Mouse (Mus musculus) C2C12 (cell line): ENCODE data around the gene Prom2. TPM values are rescaled to one million over a fixed set of nuclear protein-coding genes. Genes with fewer than 3 reads are reported as not detected.

Source experiments
- H3K27me3 ChIP-seq: one replicate; pipeline ENCODE4 v1.6.1; 2011; ENCODE audit not compliant: control insufficient read depth, insufficient read depth, insufficient read length
- H3K36me3 ChIP-seq: one replicate; pipeline ENCODE4 v1.6.1; 2011; ENCODE audit not compliant: control insufficient read depth, insufficient read depth
- H3K4me3 ChIP-seq: one replicate; pipeline ENCODE4 v1.5.1; 2011; ENCODE audit warnings: mild to moderate bottlenecking, control low read depth; ENCODE audit not compliant: poor library complexity, insufficient read depth, severe bottlenecking
- H3K79me2 ChIP-seq: one replicate; pipeline ENCODE4 v1.6.1; 2011; ENCODE audit not compliant: control insufficient read depth, insufficient read depth
- H3K79me3 ChIP-seq: one replicate; pipeline ENCODE4 v1.6.1; 2011; ENCODE audit warnings: low read depth, control low read depth
- H3ac ChIP-seq: one replicate; pipeline ENCODE3; 2011; ENCODE audit warnings: low read depth; ENCODE audit not compliant: control insufficient read depth, insufficient read length
- CEBPB ChIP-seq: IDR thresholded peaks from one replicate; pipeline ENCODE4 v1.6.1; 2011; ENCODE audit warnings: low read depth, mild to moderate bottlenecking, control low read depth, moderate library complexity
- CTCF ChIP-seq: IDR thresholded peaks from one replicate; pipeline ENCODE4 v1.5.1; 2011; ENCODE audit not compliant: control insufficient read depth, insufficient read depth, insufficient read length
- FOSL1 ChIP-seq: IDR thresholded peaks from one replicate; pipeline ENCODE4 v1.8.0; 2011; ENCODE audit warnings: mild to moderate bottlenecking, low read length; ENCODE audit not compliant: poor library complexity, insufficient read depth, severe bottlenecking
- MAX ChIP-seq: IDR thresholded peaks from one replicate; pipeline ENCODE4 v1.6.1; 2011; ENCODE audit warnings: mild to moderate bottlenecking, control low read depth
- MYOD1 ChIP-seq: IDR thresholded peaks from one replicate; pipeline ENCODE4 v1.6.1; 2011; ENCODE audit warnings: low read depth; ENCODE audit not compliant: control insufficient read depth, insufficient read length
- MYOG ChIP-seq: IDR thresholded peaks from one replicate; pipeline ENCODE4 v1.6.1; 2011; ENCODE audit not compliant: control insufficient read depth, insufficient read length; ENCODE audit errors: extremely low read depth
- USF1 ChIP-seq: IDR thresholded peaks from one replicate; pipeline ENCODE4 v1.6.1; 2011; ENCODE audit warnings: low read depth, mild to moderate bottlenecking, control low read depth, moderate library complexity
- polyA plus RNA-seq: library from polyadenylated mRNA; unstranded; fragments of >200 nt; fragmentation: generic; extraction: Trizol; gene quantifications from one replicate; pipeline ENCODE4 v1.2.1, GENCODE M21; 2012; ENCODE audit warnings: missing spikeins

Prom2 gene
- polyA plus RNA-seq, 1 experiment, result not detected

GRCm38 (mm10) chr2:127584436-127584858 is 43.2 kb upstream of the Prom2 start:
- H3ac ChIP-seq, result peak overlapping the region; percentile 96
- H3K4me3 ChIP-seq, result peak overlapping the region; percentile 47
- no peaks in the 10 kb centered on the region for H3K27me3 ChIP-seq
- H3K79me2 ChIP-seq, result peaks cover 28% of the 10 kb centered on the region
- TF ChIP-seq MAX (peak; percentile 79), CTCF (no peak)
- peaks cover 18% of the 10 kb centered on the region for H3K79me3 ChIP-seq
- H3K36me3 ChIP-seq, result no peaks in the 10 kb centered on the region

GRCm38 (mm10) chr2:127573322-127573721 is 32.1 kb upstream of the Prom2 start:
- H3K79me2 ChIP-seq, result no peaks in the 10 kb centered on the region
- peaks cover 13% of the 10 kb centered on the region for H3K36me3 ChIP-seq
- H3K27me3 ChIP-seq, result peaks cover 5% of the 10 kb centered on the region
- H3ac ChIP-seq, result no peak overlapping the region
- TF ChIP-seq MAX (no peak), FOSL1 (no peak), MYOD1 (no peak), MYOG (no peak), CTCF (no peak), USF1 (no peak), CEBPB (no peak)
- no peak overlapping the region for H3K4me3 ChIP-seq
- H3K79me3 ChIP-seq, result no peaks in the 10 kb centered on the region

GRCm38 (mm10) chr2:127559070-127559966 is 18.1 kb upstream of the Prom2 start:
- H3K79me3 ChIP-seq, result no peaks in the 10 kb centered on the region
- no peaks in the 10 kb centered on the region for H3K36me3 ChIP-seq
- H3K27me3 ChIP-seq, result peaks cover 13% of the 10 kb centered on the region
- no peak overlapping the region for H3K4me3 ChIP-seq
- TF ChIP-seq USF1 (no peak), MAX (no peak), MYOD1 (no peak), CTCF (peak; percentile 75), FOSL1 (no peak)
- H3ac ChIP-seq, result no peak overlapping the region
- no peaks in the 10 kb centered on the region for H3K79me2 ChIP-seq

- Histone ChIP-seq H3K36me3 (no peaks in the 10 kb centered on the region), H3ac (no peak overlapping the region), H3K27me3 (peaks cover 17% of the 10 kb centered on the region), H3K4me3 (no peak overlapping the region), H3K79me3 (no peaks in the 10 kb centered on the region), H3K79me2 (no peaks in the 10 kb centered on the region)
- TF ChIP-seq MYOG, result no peak
- TF ChIP-seq MYOD1, result no peak
- TF ChIP-seq CEBPB, result no peak
- no peak for TF ChIP-seq MAX
- no peak for TF ChIP-seq FOSL1
- no peak for TF ChIP-seq CTCF
- TF ChIP-seq USF1, result no peak
Measured at GRCm38 (mm10) chr2:127551078-127551477, 9.8 kb upstream of the Prom2 start.

GRCm38 (mm10) chr2:127550446-127550845 is 9.2 kb upstream of the Prom2 start:
- H3K27me3 ChIP-seq, result peaks cover 19% of the 10 kb centered on the region
- H3ac ChIP-seq, result no peak overlapping the region
- H3K4me3 ChIP-seq, result no peak overlapping the region
- H3K36me3 ChIP-seq, result no peaks in the 10 kb centered on the region
- no peaks in the 10 kb centered on the region for H3K79me2 ChIP-seq
- TF ChIP-seq USF1 (no peak), MYOG (no peak), MYOD1 (no peak), FOSL1 (no peak), MAX (no peak), CTCF (no peak), CEBPB (no peak)
- no peaks in the 10 kb centered on the region for H3K79me3 ChIP-seq

- H3ac ChIP-seq, result no peak overlapping the region
- H3K79me2 ChIP-seq, result no peaks in the 10 kb centered on the region
- no peaks in the 10 kb centered on the region for H3K79me3 ChIP-seq
- H3K4me3 ChIP-seq, result no peak overlapping the region
- peaks cover 24% of the 10 kb centered on the region for H3K27me3 ChIP-seq
- H3K36me3 ChIP-seq, result no peaks in the 10 kb centered on the region
- TF ChIP-seq MYOG (no peak), MYOD1 (no peak), CTCF (no peak)
Measured at GRCm38 (mm10) chr2:127549711-127550110, 8.4 kb upstream of the Prom2 start.
